Mouse (Mus musculus) thymus, postnatal 10 days (tissue): ENCODE measurements around the gene Rps3.

Experiments used
- DNase-seq, 2 experiments: peaks; one replicate each; pipeline ENCODE4 v3.0.0; 2021; ENCODE audit warnings: low spot score in 2 of 2

The Rps3 gene

DNA sequence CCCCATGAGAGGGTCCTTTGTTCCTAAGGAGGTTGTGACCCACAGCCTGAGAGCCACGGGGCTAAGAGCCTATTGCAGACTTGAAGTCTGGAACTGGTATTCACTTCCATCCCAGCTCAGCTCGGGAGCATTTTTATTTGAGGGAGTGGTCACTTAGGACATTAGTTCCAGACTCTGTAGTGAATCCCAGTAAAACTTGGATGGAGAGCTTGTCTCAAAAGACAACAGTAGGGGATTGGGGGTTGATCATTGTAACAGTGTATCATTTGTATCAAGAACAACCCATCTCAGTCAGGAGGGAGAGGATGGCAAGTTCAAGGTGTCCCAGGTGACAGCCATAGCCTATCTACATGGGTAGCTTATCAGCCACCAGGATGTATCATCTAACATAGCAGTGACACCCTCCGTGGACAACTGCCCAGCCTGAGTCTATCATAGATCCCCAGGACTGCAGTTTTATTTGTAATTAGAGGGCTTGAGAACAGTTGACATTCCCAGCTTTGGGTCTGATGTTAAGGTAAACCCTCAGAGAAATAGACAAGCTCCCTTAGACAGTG, 6.9 kb downstream of the Rps3 start:
- no peak for DNase-seq

GRCm38 (mm10) chr7:99475562-99475911, 8.0 kb downstream of the Rps3 start:
- DNase-seq = no peak

- no peak for DNase-seq
Observed at GRCm38 (mm10) chr7:99474836-99475561, 8.5 kb downstream of the Rps3 start.

- no peak for DNase-seq
Observed at GRCm38 (mm10) chr7:99473638-99474407, 9.7 kb downstream of the Rps3 start.

DNA sequence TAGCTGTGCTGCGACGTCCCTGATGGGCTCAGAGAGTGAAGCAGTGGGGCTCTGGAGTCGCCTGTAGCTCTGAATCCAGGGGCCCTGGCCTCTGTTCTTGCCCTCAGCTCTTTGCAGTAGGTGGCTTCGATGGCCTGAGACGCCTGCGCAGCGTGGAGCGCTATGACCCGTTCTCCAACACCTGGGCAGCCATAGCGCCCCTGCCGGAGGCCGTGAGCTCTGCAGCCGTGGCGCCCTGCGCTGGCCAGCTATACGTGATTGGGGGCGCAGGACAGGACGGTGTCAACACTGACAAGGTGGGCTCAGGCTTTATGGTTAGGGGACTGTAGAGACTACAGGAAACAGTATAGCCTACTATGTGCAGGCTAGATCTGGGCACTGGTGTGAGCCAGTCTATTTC, 12.0 kb downstream of the Rps3 start:
- DNase-seq = no peak

DNA sequence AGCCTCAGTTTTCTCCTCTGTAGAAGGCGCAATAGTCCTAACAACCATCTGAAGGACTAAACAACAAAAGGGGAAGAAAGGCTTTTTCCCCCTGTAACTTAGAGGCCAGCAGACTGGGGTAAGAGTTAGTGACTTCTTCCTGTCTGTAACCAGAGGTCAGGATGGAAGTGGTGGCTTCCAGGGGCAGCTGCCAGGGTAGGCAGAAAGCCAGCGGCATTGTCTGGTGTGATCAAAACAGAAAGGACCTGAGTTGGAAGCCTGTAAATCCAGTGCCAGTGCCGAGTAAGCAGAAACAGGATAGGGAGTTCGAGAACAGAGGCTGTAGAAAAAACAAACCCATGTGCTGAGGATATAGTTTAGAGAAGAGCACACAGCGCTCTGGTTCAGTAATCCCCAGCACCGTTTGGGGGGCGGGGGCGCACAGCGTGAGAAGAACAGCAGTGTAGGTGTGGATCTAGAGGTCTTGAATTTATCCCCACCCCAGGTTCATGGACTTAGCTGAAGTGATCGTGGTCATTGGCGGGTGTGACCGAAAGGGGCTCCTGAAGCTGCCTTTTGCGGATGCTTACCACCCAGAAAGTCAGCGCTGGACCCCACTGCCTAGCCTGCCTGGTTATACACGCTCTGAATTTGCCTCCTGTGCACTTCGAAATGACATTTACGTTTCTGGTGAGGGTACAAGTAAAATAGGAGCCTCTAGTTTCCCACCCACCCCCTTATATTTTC, 13.7 kb downstream of the Rps3 start:
- DNase-seq = no peak

DNA sequence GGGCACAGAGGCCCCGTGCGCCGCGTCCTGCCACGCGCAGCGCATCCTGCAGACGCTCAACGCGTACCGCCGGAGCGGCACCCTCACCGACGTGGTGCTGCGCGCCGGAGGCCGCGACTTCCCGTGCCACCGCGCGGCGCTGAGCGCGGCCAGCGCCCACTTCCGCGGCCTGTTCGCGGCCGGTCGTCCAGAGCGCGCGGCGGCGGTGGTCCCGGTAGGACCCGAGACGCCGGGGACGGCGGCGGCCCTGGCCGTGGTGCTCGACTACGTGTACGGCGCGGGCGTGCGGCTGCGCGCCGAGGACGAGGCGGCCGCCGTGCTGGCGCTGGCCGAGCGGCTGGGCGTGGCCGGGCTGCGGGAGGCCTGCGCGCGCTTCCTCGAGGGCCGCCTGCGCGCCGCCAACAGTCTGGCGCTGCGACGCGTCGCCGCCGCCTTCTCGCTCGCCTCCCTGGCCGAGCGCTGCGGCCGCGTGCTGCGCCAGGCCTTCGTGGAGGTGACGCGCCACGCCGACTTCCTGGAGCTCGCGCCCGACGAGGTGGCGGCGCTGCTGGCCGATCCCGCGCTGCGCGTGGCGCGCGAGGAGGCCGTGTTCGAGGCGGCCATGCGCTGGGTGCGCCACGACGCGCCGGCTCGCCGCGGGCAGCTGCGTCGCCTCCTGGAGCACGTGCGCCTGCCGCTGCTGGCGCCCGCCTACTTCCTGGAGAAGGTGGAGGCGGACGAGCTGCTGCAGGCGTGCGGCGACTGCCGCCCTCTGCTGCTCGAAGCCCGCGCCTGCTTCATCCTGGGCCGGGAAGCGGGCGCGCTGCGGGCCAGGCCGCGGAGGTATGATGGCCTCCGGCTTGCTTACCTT, 15.0 kb downstream of the Rps3 start:
- DNase-seq = peak; percentile 73 to 79

- no peak for DNase-seq
Observed at GRCm38 (mm10) chr7:99467916-99468282, 15.6 kb downstream of the Rps3 start.

DNA sequence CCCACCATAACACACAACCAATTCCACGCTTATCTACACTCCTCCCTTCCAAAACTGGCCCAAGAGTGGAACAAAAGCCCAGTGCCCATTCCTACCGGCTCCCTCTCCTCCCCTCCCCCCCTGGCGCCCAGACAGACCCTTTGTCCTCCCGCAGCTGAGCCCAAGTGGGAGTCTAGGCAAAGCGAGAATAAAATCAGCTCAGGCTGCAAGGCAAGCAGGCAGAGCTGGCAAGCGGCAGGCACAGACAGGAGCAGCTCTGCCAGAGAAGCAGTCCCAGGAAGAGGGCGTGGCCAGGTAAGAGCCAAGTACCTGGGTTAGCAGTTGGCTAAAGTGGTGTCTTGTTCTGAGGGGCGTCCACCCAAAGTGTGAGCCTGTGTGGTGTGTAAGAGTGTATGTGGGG, 17.7 kb downstream of the Rps3 start, which contains the start of gene Klhl35:
Gene Klhl35, plus strand, starts transcription at position 194 of the 400 bp plus-strand sequence.
- DNase-seq = no peak

- no peak for DNase-seq
Observed at GRCm38 (mm10) chr7:99463120-99463519, 20.4 kb downstream of the Rps3 start.

- DNase-seq = no peak
Observed at GRCm38 (mm10) chr7:99459888-99460652, 23.5 kb downstream of the Rps3 start.

GRCm38 (mm10) chr7:99458849-99459248, 24.7 kb downstream of the Rps3 start:
- no peak for DNase-seq

GRCm38 (mm10) chr7:99454044-99454443, 29.5 kb downstream of the Rps3 start:
- no peak for DNase-seq

GRCm38 (mm10) chr7:99452859-99453258, 30.7 kb downstream of the Rps3 start:
- no peak for DNase-seq

DNA sequence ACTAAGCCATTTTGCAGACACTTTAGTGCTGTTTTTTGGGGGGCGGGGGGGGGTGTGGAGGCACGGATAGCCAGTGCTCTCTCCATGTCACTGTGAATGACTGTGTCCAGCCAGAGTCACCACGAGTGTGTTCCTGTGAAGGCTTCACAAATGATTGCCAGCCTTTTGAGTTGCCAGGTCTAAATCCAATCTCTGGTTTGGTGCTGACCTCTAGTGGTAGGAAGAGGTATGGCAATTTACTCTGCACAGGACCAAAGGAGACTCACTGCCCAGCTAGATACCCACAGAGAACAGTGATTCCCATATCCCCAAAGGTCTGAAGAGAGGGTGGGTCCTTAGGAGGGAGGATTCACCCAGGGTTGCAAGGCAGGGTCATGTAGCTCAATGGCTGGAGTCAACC, 32.8 kb downstream of the Rps3 start:
- peak; percentile 36 to 68 for DNase-seq

DNA sequence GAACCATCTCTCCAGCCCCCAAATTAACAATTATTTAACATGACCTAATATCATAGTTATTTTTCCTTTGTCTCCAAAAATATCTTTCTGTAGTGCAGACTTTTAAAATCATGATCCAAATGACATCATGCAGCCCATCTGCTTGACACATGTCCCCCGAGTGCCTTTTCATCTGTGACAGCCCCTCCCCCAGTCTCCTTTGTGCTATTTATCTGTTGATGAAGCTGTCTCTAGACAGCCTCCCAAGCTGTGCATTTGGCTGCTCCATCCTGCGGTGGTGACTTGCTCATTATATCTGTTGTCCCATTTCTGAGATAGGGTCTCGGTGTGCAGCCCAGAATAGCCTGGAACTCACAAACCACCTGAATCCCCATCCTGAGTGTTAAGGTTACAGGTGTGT, 33.8 kb downstream of the Rps3 start:
- DNase-seq = no peak

- peak in 1 of 2 experiments; percentile 19 for DNase-seq
Observed at GRCm38 (mm10) chr7:99449063-99449462, 34.5 kb downstream of the Rps3 start.

- no peak for DNase-seq
Observed at GRCm38 (mm10) chr7:99448619-99449018, 34.9 kb downstream of the Rps3 start.

DNA sequence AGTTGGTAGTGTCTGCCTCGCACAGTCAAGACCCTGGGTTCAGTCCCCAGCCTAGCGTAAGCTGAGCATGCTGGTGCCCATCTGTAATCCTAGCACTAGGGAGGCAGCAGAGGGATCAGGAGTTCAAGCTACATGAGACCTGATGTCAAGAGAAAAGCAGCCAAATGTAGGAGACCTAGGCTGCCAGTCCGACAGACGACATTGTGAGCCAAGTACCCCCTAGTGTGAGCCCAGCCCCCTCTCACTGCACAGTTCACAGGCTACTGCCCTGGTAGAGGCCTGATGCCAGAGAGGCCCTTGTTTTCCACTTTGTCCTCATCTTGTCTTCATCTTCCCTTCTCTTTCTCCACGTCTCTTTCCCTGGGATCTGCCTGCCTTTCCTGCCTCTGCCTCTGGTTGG, 36.2 kb downstream of the Rps3 start:
- no peak for DNase-seq

- no peak for DNase-seq
Observed at GRCm38 (mm10) chr7:99445833-99446232, 37.7 kb downstream of the Rps3 start.

DNA sequence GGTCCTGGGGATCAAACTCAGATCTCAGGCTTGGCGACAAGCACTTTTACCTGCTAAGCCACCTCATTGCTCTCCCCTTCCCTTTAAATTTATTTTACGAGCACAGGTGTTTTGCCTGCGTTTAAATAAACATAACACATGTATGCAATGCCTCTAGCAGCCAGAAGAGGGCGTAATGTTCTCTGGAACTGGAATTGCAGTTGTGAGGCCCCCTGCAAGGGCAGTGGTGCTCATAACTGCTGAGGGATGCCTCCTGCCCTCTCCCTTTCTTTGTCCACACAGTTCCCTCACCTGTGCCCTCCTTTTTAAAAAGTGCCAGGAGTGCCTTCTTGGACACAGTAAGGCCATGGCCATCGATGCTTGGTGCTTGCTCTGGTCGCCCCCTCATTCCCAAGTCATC, 39.5 kb downstream of the Rps3 start:
- DNase-seq = no peak
